Mouse (Mus musculus) limb, embryonic 10.5 days (tissue): ENCODE measurements around the gene Fbxw18. TPM values are rescaled to one million over a fixed set of nuclear protein-coding genes. Genes with fewer than 3 reads are reported as not detected.
"Not testable (repeated sequence)": the region's sequence is repeated elsewhere in the genome, so short reads cannot be mapped to it uniquely, and the experiment has no call there.

ENCODE experiments used
- DNase-seq: peaks from one replicate; pipeline ENCODE4 v3.0.0-alpha.2; 2017; ENCODE audit warnings: low spot score
- H3K27ac ChIP-seq: fragments of 300-500 bp; sonication (generic); 2 replicates; pipeline ENCODE4 v1.5.1; 2016; ENCODE audit warnings: mild to moderate bottlenecking
- H3K27me3 ChIP-seq: fragments of 300-500 bp; sonication (generic); 2 replicates; pipeline ENCODE4 v1.6.1; 2016; ENCODE audit warnings: low read depth, mild to moderate bottlenecking; ENCODE audit not compliant: poor library complexity, severe bottlenecking
- H3K36me3 ChIP-seq: fragments of 300-500 bp; sonication (generic); 2 replicates; pipeline ENCODE4 v1.6.1; 2016; ENCODE audit warnings: mild to moderate bottlenecking, moderate library complexity
- H3K4me1 ChIP-seq: fragments of 300-500 bp; sonication (generic); 2 replicates; pipeline ENCODE4 v1.6.1; 2016
- H3K4me3 ChIP-seq: fragments of 300-500 bp; sonication (generic); 2 replicates; pipeline ENCODE4 v1.5.1; 2016; ENCODE audit warnings: mild to moderate bottlenecking, moderate library complexity
- H3K9me3 ChIP-seq: fragments of 300-500 bp; sonication (generic); replicated peaks from 2 replicates; pipeline ENCODE4 v1.6.1; 2016; ENCODE audit warnings: mild to moderate bottlenecking
- WGBS: fragments of 180-500 bp; shearing (Covaris S2); methylation state at CpG from one replicate; pipeline ENCODE4 v1.1.7; 2016; 5-methylcytosine and 5-hydroxymethylcytosine counted together
- polyA plus RNA-seq: library from polyadenylated mRNA; unstranded; fragments of >200 nt; fragmentation: Nextera tagmentation; extraction: Ambion mirVana; gene quantifications from 2 replicates; pipeline ENCODE4 v1.2.1, GENCODE M21; 2016

The Fbxw18 gene
- polyA plus RNA-seq = not detected in 2 replicates

DNA sequence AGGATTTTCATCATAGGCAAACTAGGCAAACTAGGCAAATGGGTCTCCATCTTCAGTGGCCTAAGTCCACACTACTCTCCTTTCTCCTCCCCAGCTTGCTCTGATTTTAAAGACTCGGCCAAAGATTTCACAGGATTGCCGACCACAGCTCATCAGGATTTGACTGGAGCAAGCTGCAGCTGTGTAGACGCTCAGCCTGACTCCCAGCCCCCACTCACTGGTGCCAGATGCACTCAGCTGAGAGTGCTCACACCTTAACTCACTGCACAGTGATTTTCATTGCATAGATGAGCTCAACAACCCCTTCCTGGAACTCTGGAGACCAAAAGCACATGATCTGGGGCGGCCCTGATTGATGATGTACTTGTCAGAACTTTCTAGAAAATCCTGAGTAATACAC, at the start of gene Fbxw18:
Gene Fbxw18, minus strand, starts transcription at position 101 of the 400 bp plus-strand sequence.
- not testable (repeated sequence) for H3K36me3 ChIP-seq, DNase-seq, H3K4me3 ChIP-seq, H3K4me1 ChIP-seq, H3K27me3 ChIP-seq, H3K9me3 ChIP-seq, H3K27ac ChIP-seq
- 88% methylated on average over 4 of the region's 4 CpGs for WGBS

DNA sequence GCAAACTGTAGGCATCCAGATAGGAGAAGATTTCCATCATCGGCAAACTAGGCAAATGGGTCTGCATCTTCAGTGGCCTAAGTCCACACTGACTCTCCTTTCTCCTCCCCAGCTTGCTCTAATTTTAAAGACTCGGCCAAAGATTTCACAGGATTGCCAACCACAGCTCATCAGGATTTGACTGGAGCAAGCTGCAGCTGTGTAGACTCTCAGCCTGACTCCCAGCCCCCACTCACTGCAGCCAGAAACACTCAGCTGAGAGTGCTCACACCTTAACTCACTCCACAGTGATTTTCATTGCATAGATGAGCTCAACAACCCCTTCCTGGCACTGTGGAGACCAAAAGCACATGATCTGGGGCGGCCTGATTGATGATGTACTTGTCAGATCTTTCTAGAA, 43.5 kb upstream of the Fbxw18 start, which contains the start of gene Fbxw26:
Gene Fbxw26, minus strand, starts transcription at position 101 of the 400 bp plus-strand sequence.
- not testable (repeated sequence) for H3K36me3 ChIP-seq, H3K27me3 ChIP-seq, DNase-seq, H3K9me3 ChIP-seq, H3K27ac ChIP-seq, H3K4me1 ChIP-seq, H3K4me3 ChIP-seq
- 90% methylated on average over 3 of the region's 3 CpGs for WGBS

DNA sequence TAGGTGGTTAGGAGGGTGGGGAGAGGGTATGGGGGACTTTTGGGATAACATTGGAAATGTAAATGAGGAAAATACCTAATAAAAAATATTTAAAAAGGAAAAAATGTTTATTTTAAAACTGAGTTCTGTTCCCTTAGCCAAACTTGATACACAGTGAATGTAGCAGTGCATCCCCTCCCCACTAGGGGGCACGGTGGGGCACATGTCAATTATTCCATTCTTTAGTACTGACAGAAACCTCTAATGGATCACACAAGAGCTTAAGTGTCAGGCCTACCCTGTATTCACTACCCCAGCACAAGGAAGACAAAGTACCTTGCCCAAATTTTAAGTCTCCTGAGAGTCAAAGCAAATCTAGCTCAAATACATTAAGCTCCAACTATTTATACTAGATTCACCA, 17.2 kb downstream of the Fbxw18 start:
- peak; percentile 38 for DNase-seq
- Histone ChIP-seq H3K9me3 (no peaks in the 10 kb centered on the region), H3K27me3 (no peaks in the 10 kb centered on the region), H3K4me3 (no peak overlapping the region), H3K27ac (no peak overlapping the region), H3K36me3 (no peaks in the 10 kb centered on the region), H3K4me1 (no peaks in the 10 kb centered on the region)
- WGBS = 16% methylated on average over 1 of the region's 1 CpGs

DNA sequence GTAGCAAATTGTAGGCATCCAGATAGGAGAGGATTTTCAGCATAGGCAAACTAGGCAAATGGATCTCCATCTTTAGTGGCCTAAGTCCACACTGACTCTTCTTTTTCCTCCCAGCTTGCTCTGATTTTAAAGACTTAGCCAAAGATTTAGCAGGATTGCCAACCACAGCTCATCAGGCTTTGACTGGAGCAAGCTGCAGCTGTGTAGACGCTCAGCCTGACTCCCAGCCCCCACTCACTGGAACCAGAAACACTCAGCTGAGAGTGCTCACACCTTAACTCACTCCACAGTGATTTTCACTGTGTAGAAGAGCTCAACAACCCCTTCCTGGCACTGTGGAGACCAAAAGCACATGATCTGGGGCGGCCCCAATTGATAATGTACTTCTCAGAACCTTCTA, 37.9 kb downstream of the Fbxw18 start, which contains the start of gene Fbxw25:
Gene Fbxw25, minus strand, starts transcription at position 101 of the 400 bp plus-strand sequence.
- not testable (repeated sequence) for DNase-seq, H3K27me3 ChIP-seq, H3K4me3 ChIP-seq, H3K36me3 ChIP-seq, H3K27ac ChIP-seq, H3K4me1 ChIP-seq, H3K9me3 ChIP-seq
- 81% methylated on average over 2 of the region's 2 CpGs for WGBS

Other genes with a start within 250 kb of the Fbxw18 start
- not detected in 2 replicates for gene Fbxw19, start 206.8 kb downstream of the Fbxw18 start, polyA plus RNA-seq
- not detected in 2 replicates for gene Fbxw15, start 134.4 kb downstream of the Fbxw18 start, polyA plus RNA-seq
- not detected in 2 replicates for gene Fbxw24, start 76.6 kb downstream of the Fbxw18 start, polyA plus RNA-seq
- not detected in 2 replicates for gene Fbxw25, start 38.0 kb downstream of the Fbxw18 start, polyA plus RNA-seq
- not detected in 2 replicates for gene Fbxw26, start 43.4 kb upstream of the Fbxw18 start, polyA plus RNA-seq
- gene Fbxw27, start 88.0 kb upstream of the Fbxw18 start, polyA plus RNA-seq = not detected in 2 replicates
- gene Spink8, start 109.6 kb upstream of the Fbxw18 start, polyA plus RNA-seq = not detected in 2 replicates
- 103 and 117 TPM in 2 replicates for gene Nme6, start 130.0 kb upstream of the Fbxw18 start, polyA plus RNA-seq
- not detected in 2 replicates for gene Camp, start 146.9 kb upstream of the Fbxw18 start, polyA plus RNA-seq
- 54.4 and 55.6 TPM in 2 replicates for gene Cdc25a, start 172.9 kb upstream of the Fbxw18 start, polyA plus RNA-seq
- 37.3 and 43.9 TPM in 2 replicates for gene Map4, start 228.8 kb upstream of the Fbxw18 start, polyA plus RNA-seq